Mouse (Mus musculus): ENCODE measurements at regions not wholly inside any gene's neighbourhood (a gene's known extent, or its start where the extent isn't known, plus 50 kb on each side); places are given as distances from the start of the nearest gene placed in this dataset.

- DNase-seq (ENCODE audit: low read depth, low spot score) = no peak
These were observed 149.9 kb downstream of the Map2k4 start for GRCm38 (mm10) chr11:65638211-65638610.

GRCm38 (mm10) chr11:65637206-65637605, 150.9 kb downstream of the Map2k4 start:
- DNase-seq (ENCODE audit: low read depth, low spot score) = no peak

GRCm38 (mm10) chr11:65635307-65635706, 152.8 kb downstream of the Map2k4 start:
- DNase-seq (ENCODE audit: low read depth, low spot score) = no peak

- peak; percentile 38 for DNase-seq (ENCODE audit: low read depth, low spot score)
These were observed 156.9 kb downstream of the Map2k4 start for GRCm38 (mm10) chr11:65631164-65631563.

- no peak for DNase-seq (ENCODE audit: low read depth, low spot score)
These were observed 157.7 kb downstream of the Map2k4 start for GRCm38 (mm10) chr11:65630436-65630835.

GRCm38 (mm10) chr11:65629320-65629719, 158.8 kb downstream of the Map2k4 start:
- no peak for DNase-seq (ENCODE audit: low read depth, low spot score)

GRCm38 (mm10) chr11:65618976-65619375, 169.1 kb downstream of the Map2k4 start:
- DNase-seq (ENCODE audit: low read depth, low spot score) = no peak

- no peak for DNase-seq (ENCODE audit: low read depth, low spot score)
These were observed 177.6 kb downstream of the Map2k4 start for GRCm38 (mm10) chr11:65610536-65610935.

GRCm38 (mm10) chr11:65609056-65609455, 179.0 kb downstream of the Map2k4 start:
- DNase-seq (ENCODE audit: low read depth, low spot score) = no peak

- no peak for DNase-seq (ENCODE audit: low read depth, low spot score)
These were observed 190.6 kb downstream of the Map2k4 start for GRCm38 (mm10) chr11:65597298-65598076.

GRCm38 (mm10) chr11:65588491-65588890, 199.6 kb downstream of the Map2k4 start:
- no peak for DNase-seq (ENCODE audit: low read depth, low spot score)

GRCm38 (mm10) chr11:65567831-65568230, 220.3 kb downstream of the Map2k4 start:
- DNase-seq (ENCODE audit: low read depth, low spot score) = no peak

- DNase-seq (ENCODE audit: low read depth, low spot score) = no peak
These were observed 229.9 kb downstream of the Map2k4 start for GRCm38 (mm10) chr11:65558236-65558635.

- DNase-seq (ENCODE audit: low read depth, low spot score) = no peak
These were observed 237.0 kb downstream of the Map2k4 start for GRCm38 (mm10) chr11:65551073-65551472.

GRCm38 (mm10) chr11:65544281-65544680, 243.8 kb downstream of the Map2k4 start:
- DNase-seq (ENCODE audit: low read depth, low spot score) = no peak

GRCm38 (mm10) chr11:65543581-65543980, 244.5 kb downstream of the Map2k4 start:
- DNase-seq (ENCODE audit: low read depth, low spot score) = no peak

GRCm38 (mm10) chr11:65537046-65537630, 251.0 kb downstream of the Map2k4 start:
- DNase-seq (ENCODE audit: low read depth, low spot score) = no peak

- no peak for DNase-seq (ENCODE audit: low read depth, low spot score)
These were observed 252.2 kb downstream of the Map2k4 start for GRCm38 (mm10) chr11:65535726-65536442.

GRCm38 (mm10) chr11:65530744-65531143, 257.4 kb downstream of the Map2k4 start:
- DNase-seq (ENCODE audit: low read depth, low spot score) = no peak

GRCm38 (mm10) chr11:65505106-65505865, 235.5 kb upstream of the Myocd start:
- no peak for DNase-seq (ENCODE audit: low read depth, low spot score)

- DNase-seq (ENCODE audit: low read depth, low spot score) = no peak
These were observed 228.2 kb upstream of the Myocd start for GRCm38 (mm10) chr11:65497979-65498378.

GRCm38 (mm10) chr11:65497415-65497814, 227.6 kb upstream of the Myocd start:
- no peak for DNase-seq (ENCODE audit: low read depth, low spot score)
